Mouse (Mus musculus) heart, embryonic 14.5 days (tissue): Measurements from ENCODE around the gene Mtx1. TPM values are rescaled to one million over a fixed set of nuclear protein-coding genes. Genes with fewer than 3 reads are reported as not detected.
A peak's percentile ranks its signal among the peaks of the same experiment; 100 is the strongest.
"Not testable (repeated sequence)": the region's sequence is repeated elsewhere in the genome, so short reads cannot be mapped to it uniquely, and the experiment has no call there.

Source experiments
- ATAC-seq: fragments of 200-750 bp; cut with Nextera tagmentation; 2 replicates; pipeline ENCODE4 v1.8.0; 2017; ENCODE audit warnings: low read depth, moderate TSS enrichment; ENCODE audit not compliant: insufficient number of reproducible peaks, insufficient read depth, low FRiP score
- H3K27ac ChIP-seq, 2 experiments: fragments of 200-500 bp in 1 of 2; fragments of 300-500 bp in 1 of 2; sonication (generic) in 1 of 2; replicated peaks in 1 of 2; 2 replicates each; pipeline ENCODE4 v1.5.1; 2012 to 2014; ENCODE audit warnings: low read depth in 2 of 2, low read length in 2 of 2, control low read depth in 1 of 2, mild to moderate bottlenecking in 1 of 2, mixed read lengths in 1 of 2; ENCODE audit not compliant: control insufficient read depth in 1 of 2, insufficient read depth in 1 of 2
- H3K27me3 ChIP-seq: fragments of 300-500 bp; sonication (generic); 2 replicates; pipeline ENCODE4 v1.6.1; 2014; ENCODE audit warnings: mild to moderate bottlenecking, low read length, control low read depth; ENCODE audit not compliant: control insufficient read depth, insufficient read depth
- H3K36me3 ChIP-seq: fragments of 300-500 bp; sonication (generic); 2 replicates; pipeline ENCODE4 v1.6.1; 2014; ENCODE audit warnings: mild to moderate bottlenecking, control low read depth, low read length, mixed read lengths; ENCODE audit not compliant: control insufficient read depth, insufficient read depth
- H3K4me1 ChIP-seq, 2 experiments: fragments of 200-500 bp in 1 of 2; fragments of 300-500 bp in 1 of 2; sonication (generic) in 1 of 2; 2 replicates each; pipeline ENCODE4 v1.6.1; 2012 to 2014; ENCODE audit warnings: low read length in 2 of 2, control low read depth in 1 of 2, mixed read lengths in 1 of 2; ENCODE audit not compliant: control insufficient read depth in 2 of 2, insufficient read depth in 2 of 2
- H3K4me2 ChIP-seq: fragments of 300-500 bp; sonication (generic); 2 replicates; pipeline ENCODE4 v1.6.1; 2014; ENCODE audit warnings: mild to moderate bottlenecking, low read length
- H3K4me3 ChIP-seq, 2 experiments: fragments of 200-500 bp in 1 of 2; fragments of 300-500 bp in 1 of 2; sonication (generic) in 1 of 2; 2 replicates each; pipeline ENCODE4 v1.5.1; 2012 to 2014; ENCODE audit warnings: low read length in 2 of 2, mild to moderate bottlenecking in 2 of 2, control low read depth in 1 of 2, low read depth in 1 of 2, moderate library complexity in 1 of 2; ENCODE audit not compliant: control insufficient read depth in 1 of 2, insufficient read depth in 1 of 2
- H3K9ac ChIP-seq: fragments of 300-500 bp; sonication (generic); 2 replicates; pipeline ENCODE4 v1.6.1; 2014; ENCODE audit warnings: mild to moderate bottlenecking, low read length
- H3K9me3 ChIP-seq: fragments of 300-500 bp; sonication (generic); 2 replicates; pipeline ENCODE4 v1.6.1; 2016; ENCODE audit warnings: low read length, control low read depth; ENCODE audit not compliant: control insufficient read depth
- WGBS: fragments of 180-500 bp; shearing (Covaris S2); extraction: QIAGEN DNeasy Blood & Tissue Kit; methylation state at CpG from one replicate; pipeline ENCODE4 v1.1.7; 2014; 5-methylcytosine and 5-hydroxymethylcytosine counted together
- polyA plus RNA-seq: library from polyadenylated mRNA; unstranded; fragments of >200 nt; fragmentation: Nextera tagmentation; extraction: Ambion mirVana; gene quantifications from 2 replicates; pipeline ENCODE4 v1.2.1, GENCODE M21; 2014

Mtx1 gene
- polyA plus RNA-seq, 1 experiment from 2014 or later, result 102 TPM

DNA sequence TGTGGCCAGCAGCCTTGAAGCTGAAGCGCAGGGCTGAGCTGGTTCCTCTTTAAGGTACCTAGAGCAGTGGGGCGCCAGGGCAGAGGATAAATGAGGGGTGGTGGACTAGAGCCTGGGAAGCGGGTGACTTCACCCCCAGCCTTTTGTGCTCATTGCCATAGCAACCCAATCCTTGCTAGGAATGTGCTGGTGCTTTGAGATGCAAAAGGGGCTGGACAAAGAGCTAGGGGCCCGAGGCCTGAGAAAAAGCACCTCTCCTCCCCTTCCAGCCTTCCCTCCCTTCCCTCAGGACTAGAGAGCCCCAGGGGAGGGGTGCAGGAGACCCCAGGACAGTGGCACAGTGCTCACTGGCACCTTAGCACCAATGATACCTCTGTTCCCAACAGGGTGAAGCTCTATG is 970 bp downstream of the Mtx1 start:
- Histone ChIP-seq H3K9me3 (no peaks in the 10 kb centered on the region), H3K4me3 (no peak overlapping the region), H3K36me3 (no peaks in the 10 kb centered on the region), H3K27ac (no peak overlapping the region), H3K27me3 (peaks cover 24% of the 10 kb centered on the region), H3K4me2 (no peak overlapping the region), H3K4me1 (peaks cover 10 to 16% of the 10 kb centered on the region in 2 experiments), H3K9ac (no peak overlapping the region)
- WGBS, result 76% methylated on average over 4 of the region's 4 CpGs
- no peak for ATAC-seq

- Histone ChIP-seq H3K36me3 (no peaks in the 10 kb centered on the region), H3K9ac (no peak overlapping the region), H3K4me1 (peaks cover 10 to 16% of the 10 kb centered on the region in 2 experiments), H3K9me3 (no peaks in the 10 kb centered on the region), H3K27me3 (peaks cover 24% of the 10 kb centered on the region), H3K27ac (no peak overlapping the region), H3K4me3 (no peak overlapping the region), H3K4me2 (no peak overlapping the region)
- 66% methylated on average over 12 of the region's 12 CpGs for WGBS
- no peak for ATAC-seq
These were observed 1.5 kb downstream of the Mtx1 start for GRCm38 (mm10) chr3:89225321-89225815.

GRCm38 (mm10) chr3:89224796-89225195 is 2.1 kb downstream of the Mtx1 start:
- no peak overlapping the region for H3K4me3 ChIP-seq
- no peak for ATAC-seq
- H3K4me1 ChIP-seq, result peaks cover 10 to 16% of the 10 kb centered on the region in 2 experiments
- peaks cover 24% of the 10 kb centered on the region for H3K27me3 ChIP-seq
- no peaks in the 10 kb centered on the region for H3K36me3 ChIP-seq
- no peak overlapping the region for H3K4me2 ChIP-seq
- H3K9me3 ChIP-seq, result no peaks in the 10 kb centered on the region
- WGBS, result 75% methylated on average over 11 of the region's 11 CpGs
- no peak overlapping the region for H3K9ac ChIP-seq
- no peak overlapping the region for H3K27ac ChIP-seq

DNA sequence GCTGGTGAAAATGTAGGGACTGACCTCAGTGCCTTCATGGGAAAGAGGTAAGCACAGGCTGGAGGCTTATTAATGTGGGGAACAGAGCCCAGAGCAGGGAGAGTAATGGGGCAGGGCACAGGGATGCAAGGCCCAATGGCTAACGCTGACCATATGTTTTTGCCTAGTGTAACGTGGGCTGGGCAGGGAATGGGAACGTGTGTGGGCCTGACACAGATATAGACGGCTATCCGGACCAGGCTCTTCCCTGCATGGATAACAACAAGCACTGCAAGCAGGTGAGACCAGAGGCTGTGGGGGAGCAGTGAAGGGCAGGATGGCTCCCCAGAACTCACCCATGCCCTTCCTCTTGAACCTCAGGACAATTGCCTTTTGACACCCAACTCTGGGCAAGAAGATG is 5.7 kb downstream of the Mtx1 start:
- H3K9ac ChIP-seq, result no peak overlapping the region
- H3K9me3 ChIP-seq, result no peaks in the 10 kb centered on the region
- no peak overlapping the region for H3K27ac ChIP-seq
- peaks cover 14% of the 10 kb centered on the region for H3K27me3 ChIP-seq
- no peaks in the 10 kb centered on the region for H3K36me3 ChIP-seq
- no peak overlapping the region for H3K4me2 ChIP-seq
- no peaks in the 10 kb centered on the region; a peak in 1 of 4 replicates for H3K4me1 ChIP-seq
- no peak for ATAC-seq
- no peak overlapping the region for H3K4me3 ChIP-seq
- 78% methylated on average over 5 of the region's 5 CpGs for WGBS

GRCm38 (mm10) chr3:89219546-89219945 is 7.3 kb downstream of the Mtx1 start:
- Histone ChIP-seq H3K27ac (peak overlapping the region in 1 of 2 experiments; percentile 35; a peak in 1 of 4 replicates), H3K9me3 (no peaks in the 10 kb centered on the region), H3K9ac (no peak overlapping the region), H3K4me3 (no peak overlapping the region), H3K4me2 (no peak overlapping the region), H3K4me1 (peaks cover 8 to 13% of the 10 kb centered on the region in 2 experiments), H3K36me3 (no peaks in the 10 kb centered on the region), H3K27me3 (no peaks in the 10 kb centered on the region; the same call in 1 of the 2 replicates)
- no peak for ATAC-seq
- 25% methylated on average over 8 of the region's 8 CpGs for WGBS

DNA sequence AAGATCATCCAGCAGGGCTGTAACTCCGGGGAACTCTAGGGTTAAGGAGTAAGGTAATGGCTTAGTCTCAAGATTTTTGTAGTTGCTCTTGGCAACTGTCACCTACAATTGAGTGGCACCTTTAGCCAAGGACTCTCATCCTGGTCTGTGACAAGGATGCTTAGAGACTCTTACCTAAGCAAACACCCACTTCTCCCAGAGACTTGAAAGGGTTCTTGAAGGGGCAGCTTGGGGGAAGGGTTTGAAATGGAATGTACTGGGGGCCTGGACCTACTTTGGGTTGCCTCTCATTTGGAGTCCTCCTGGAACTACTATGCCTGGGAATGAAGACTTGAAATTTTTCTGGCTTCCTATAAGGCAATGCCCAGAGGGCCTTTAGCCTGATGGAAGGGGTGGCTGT is 8.6 kb downstream of the Mtx1 start:
- 83% methylated on average over 1 of the region's 1 CpGs for WGBS
- Histone ChIP-seq H3K27ac (no peak overlapping the region), H3K4me2 (no peak overlapping the region), H3K9me3 (no peaks in the 10 kb centered on the region), H3K36me3 (no peaks in the 10 kb centered on the region), H3K9ac (no peak overlapping the region), H3K4me3 (no peak overlapping the region), H3K4me1 (peaks cover 8 to 14% of the 10 kb centered on the region in 2 experiments), H3K27me3 (no peaks in the 10 kb centered on the region)
- no peak for ATAC-seq

DNA sequence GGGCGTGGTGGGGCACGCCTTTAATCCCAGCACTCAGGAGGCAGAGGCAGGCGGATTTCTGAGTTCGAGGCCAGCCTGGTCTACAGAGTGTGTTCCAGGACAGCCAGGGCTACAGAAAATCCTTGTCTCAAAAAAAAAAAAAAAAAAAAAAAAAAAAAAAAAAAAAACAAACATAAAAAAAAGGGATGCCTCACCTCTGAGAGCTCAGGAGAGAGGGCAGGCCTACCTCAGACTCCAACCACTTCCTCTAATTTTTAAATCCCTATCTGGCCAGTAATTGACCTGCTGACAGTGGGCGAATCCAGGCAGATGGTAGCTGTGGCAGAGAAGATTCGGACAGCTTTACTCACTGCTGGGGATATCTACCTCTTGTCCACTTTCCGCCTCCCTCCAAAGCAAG is 10.5 kb downstream of the Mtx1 start:
- H3K27me3 ChIP-seq, H3K4me3 ChIP-seq, H3K27ac ChIP-seq, H3K9me3 ChIP-seq, H3K9ac ChIP-seq, H3K36me3 ChIP-seq, ATAC-seq, H3K4me2 ChIP-seq: not testable (repeated sequence)
- peaks cover 8 to 22% of the 10 kb centered on the region in 2 experiments for H3K4me1 ChIP-seq
- WGBS, result 68% methylated on average over 7 of the region's 7 CpGs

GRCm38 (mm10) chr3:89215853-89216252 is 11.0 kb downstream of the Mtx1 start:
- H3K4me2 ChIP-seq, result peak overlapping the region; percentile 71
- peak overlapping the region in 1 of 2 experiments; percentile 90; a peak in 1 of 4 replicates for H3K27ac ChIP-seq
- peaks cover 8 to 22% of the 10 kb centered on the region in 2 experiments for H3K4me1 ChIP-seq
- ATAC-seq, result no peak
- H3K9me3 ChIP-seq, result no peaks in the 10 kb centered on the region
- H3K36me3 ChIP-seq, result 0 out of 2 replicates have a peak, but pooled peaks cover 7% of the 10 kb centered on the region
- H3K27me3 ChIP-seq, result no peaks in the 10 kb centered on the region
- under 1% methylated on average over 6 of the region's 6 CpGs for whole genome bisulfite sequencing
- H3K9ac ChIP-seq, result peak overlapping the region; percentile 75
- H3K4me3 ChIP-seq, result peak overlapping the region; percentile 11 to 85; a peak in 2 of 4 replicates
